Mouse (Mus musculus) limb, embryonic 15.5 days (tissue): ENCODE measurements around the gene Dnajc10. TPM values are rescaled to one million over a fixed set of nuclear protein-coding genes. Genes with fewer than 3 reads are reported as not detected.

Experiments used
- ATAC-seq: fragments of 200-750 bp; cut with Nextera tagmentation; 2 replicates; pipeline ENCODE4 v1.8.0; 2017; ENCODE audit warnings: low read depth, moderate TSS enrichment; ENCODE audit not compliant: insufficient number of reproducible peaks, low FRiP score, low TSS enrichment
- H3K27ac ChIP-seq: fragments of 300-500 bp; sonication (generic); 2 replicates; pipeline ENCODE4 v1.5.1; 2015; ENCODE audit warnings: moderate library complexity, mild to moderate bottlenecking, inconsistent platforms
- H3K27me3 ChIP-seq: fragments of 300-500 bp; sonication (generic); 2 replicates; pipeline ENCODE4 v1.6.1; 2015; ENCODE audit warnings: inconsistent platforms
- H3K36me3 ChIP-seq: fragments of 300-500 bp; sonication (generic); 2 replicates; pipeline ENCODE4 v1.6.1; 2015; ENCODE audit warnings: inconsistent platforms
- H3K4me1 ChIP-seq: fragments of 300-500 bp; sonication (generic); 2 replicates; pipeline ENCODE4 v1.6.1; 2015; ENCODE audit warnings: inconsistent platforms
- H3K4me2 ChIP-seq: fragments of 300-500 bp; sonication (generic); 2 replicates; pipeline ENCODE4 v1.6.1; 2015; ENCODE audit warnings: mild to moderate bottlenecking, inconsistent platforms
- H3K4me3 ChIP-seq: fragments of 300-500 bp; sonication (generic); 2 replicates; pipeline ENCODE4 v1.5.1; 2015; ENCODE audit warnings: mild to moderate bottlenecking, inconsistent platforms
- H3K9ac ChIP-seq: fragments of 300-500 bp; sonication (generic); 2 replicates; pipeline ENCODE4 v1.6.1; 2015; ENCODE audit warnings: inconsistent platforms
- H3K9me3 ChIP-seq: fragments of 300-500 bp; sonication (generic); 2 replicates; pipeline ENCODE4 v1.6.1; 2016; ENCODE audit warnings: inconsistent platforms
- WGBS: fragments of 180-500 bp; shearing (Covaris S2); methylation state at CpG from one replicate; pipeline ENCODE4 v1.1.7; 2015; 5-methylcytosine and 5-hydroxymethylcytosine counted together
- polyA plus RNA-seq: library from polyadenylated mRNA; unstranded; fragments of >200 nt; fragmentation: Nextera tagmentation; extraction: Ambion mirVana; gene quantifications from 2 replicates; pipeline ENCODE4 v1.2.1, GENCODE M21; 2015

Gene Dnajc10
- polyA plus RNA-seq, 1 experiment from 2014 or later = 66.1 TPM

GRCm38 (mm10) chr2:80356656-80357231, 41.5 kb downstream of the Dnajc10 start:
- Histone ChIP-seq H3K9ac (no peak overlapping the region), H3K9me3 (no peaks in the 10 kb centered on the region), H3K36me3 (peaks cover 18% of the 10 kb centered on the region), H3K4me2 (no peak overlapping the region), H3K4me1 (no peaks in the 10 kb centered on the region), H3K27me3 (no peaks in the 10 kb centered on the region), H3K27ac (no peak overlapping the region), H3K4me3 (no peak overlapping the region)
- no peak for ATAC-seq
- WGBS = 36% methylated on average over 8 of the region's 8 CpGs

GRCm38 (mm10) chr2:80371458-80371857, 56.2 kb downstream of the Dnajc10 start:
- Histone ChIP-seq H3K9ac (no peak overlapping the region), H3K4me1 (no peaks in the 10 kb centered on the region), H3K27me3 (no peaks in the 10 kb centered on the region), H3K4me3 (no peak overlapping the region), H3K4me2 (no peak overlapping the region), H3K36me3 (no peaks in the 10 kb centered on the region), H3K27ac (no peak overlapping the region), H3K9me3 (no peaks in the 10 kb centered on the region)
- 48% methylated on average over 8 of the region's 8 CpGs for WGBS
- ATAC-seq = no peak

GRCm38 (mm10) chr2:80374892-80375291, 59.6 kb downstream of the Dnajc10 start:
- no peak overlapping the region for H3K4me2 ChIP-seq
- H3K9me3 ChIP-seq = no peaks in the 10 kb centered on the region
- no peaks in the 10 kb centered on the region for H3K27me3 ChIP-seq
- ATAC-seq = no peak
- no peak overlapping the region for H3K4me3 ChIP-seq
- no peak overlapping the region for H3K27ac ChIP-seq
- no peaks in the 10 kb centered on the region for H3K4me1 ChIP-seq
- no peaks in the 10 kb centered on the region for H3K36me3 ChIP-seq
- H3K9ac ChIP-seq = no peak overlapping the region

- Histone ChIP-seq H3K4me2 (no peak overlapping the region), H3K27ac (no peak overlapping the region), H3K9me3 (no peaks in the 10 kb centered on the region), H3K9ac (no peak overlapping the region), H3K27me3 (no peaks in the 10 kb centered on the region), H3K4me1 (no peaks in the 10 kb centered on the region), H3K4me3 (no peak overlapping the region), H3K36me3 (no peaks in the 10 kb centered on the region)
- 87% methylated on average over 5 of the region's 5 CpGs for WGBS
- no peak for ATAC-seq
Measured at GRCm38 (mm10) chr2:80379848-80380247, 64.6 kb downstream of the Dnajc10 start.

- H3K36me3 ChIP-seq = no peaks in the 10 kb centered on the region
- no peak overlapping the region for H3K4me3 ChIP-seq
- H3K9me3 ChIP-seq = no peaks in the 10 kb centered on the region
- no peak overlapping the region for H3K4me2 ChIP-seq
- 32% methylated on average over 4 of the region's 4 CpGs for WGBS
- H3K9ac ChIP-seq = no peak overlapping the region
- H3K4me1 ChIP-seq = 0 out of 2 replicates have a peak, but pooled peaks cover 6% of the 10 kb centered on the region
- ATAC-seq = no peak
- H3K27me3 ChIP-seq = no peaks in the 10 kb centered on the region; the same call in 1 of the 2 replicates
- H3K27ac ChIP-seq = no peak overlapping the region
Measured at GRCm38 (mm10) chr2:80384447-80384846, 69.2 kb downstream of the Dnajc10 start.

- Histone ChIP-seq H3K4me3 (no peak overlapping the region), H3K27me3 (peaks cover 3% of the 10 kb centered on the region; the same call in 1 of the 2 replicates), H3K27ac (no peak overlapping the region), H3K4me1 (0 out of 2 replicates have a peak, but pooled peaks cover 6% of the 10 kb centered on the region), H3K36me3 (no peaks in the 10 kb centered on the region), H3K4me2 (no peak overlapping the region), H3K9ac (no peak overlapping the region), H3K9me3 (no peaks in the 10 kb centered on the region)
- 94% methylated on average over 2 of the region's 2 CpGs for WGBS
- ATAC-seq = no peak
Measured at GRCm38 (mm10) chr2:80386255-80386654, 71.0 kb downstream of the Dnajc10 start.

GRCm38 (mm10) chr2:80387668-80388067, 72.4 kb downstream of the Dnajc10 start:
- no peak overlapping the region for H3K4me2 ChIP-seq
- H3K27ac ChIP-seq = no peak overlapping the region
- H3K36me3 ChIP-seq = no peaks in the 10 kb centered on the region
- H3K4me3 ChIP-seq = no peak overlapping the region
- H3K4me1 ChIP-seq = 0 out of 2 replicates have a peak, but pooled peaks cover 6% of the 10 kb centered on the region
- WGBS = 56% methylated on average over 9 of the region's 9 CpGs
- peaks cover 3% of the 10 kb centered on the region; the same call in 1 of the 2 replicates for H3K27me3 ChIP-seq
- no peaks in the 10 kb centered on the region for H3K9me3 ChIP-seq
- no peak overlapping the region for H3K9ac ChIP-seq
- peak; percentile 48 for ATAC-seq

- Histone ChIP-seq H3K4me1 (0 out of 2 replicates have a peak, but pooled peaks cover 6% of the 10 kb centered on the region), H3K27me3 (peaks cover 3% of the 10 kb centered on the region; the same call in 1 of the 2 replicates), H3K27ac (no peak overlapping the region), H3K9me3 (no peaks in the 10 kb centered on the region), H3K4me3 (no peak overlapping the region), H3K9ac (no peak overlapping the region), H3K36me3 (no peaks in the 10 kb centered on the region), H3K4me2 (no peak overlapping the region)
- no peak for ATAC-seq
- 68% methylated on average over 3 of the region's 3 CpGs for WGBS
Measured at GRCm38 (mm10) chr2:80388341-80388740, 73.1 kb downstream of the Dnajc10 start.

GRCm38 (mm10) chr2:80396057-80396456, 80.8 kb downstream of the Dnajc10 start:
- WGBS = 20% methylated on average over 7 of the region's 7 CpGs
- no peak for ATAC-seq

GRCm38 (mm10) chr2:80396864-80397263, 81.6 kb downstream of the Dnajc10 start:
- Histone ChIP-seq H3K9me3 (no peaks in the 10 kb centered on the region), H3K4me1 (0 out of 2 replicates have a peak, but pooled peaks cover 2% of the 10 kb centered on the region), H3K27ac (no peak overlapping the region), H3K9ac (no peak overlapping the region), H3K4me3 (no peak overlapping the region), H3K36me3 (no peaks in the 10 kb centered on the region), H3K27me3 (peaks cover 20% of the 10 kb centered on the region), H3K4me2 (no peak overlapping the region)
- ATAC-seq = no peak
- WGBS = 16% methylated on average over 3 of the region's 3 CpGs

More at GRCm38 (mm10) chr2:80396057-80396456, 80.8 kb downstream of the Dnajc10 start:
- Histone ChIP-seq H3K9me3 (no peaks in the 10 kb centered on the region), H3K36me3 (no peaks in the 10 kb centered on the region), H3K4me3 (no peak overlapping the region), H3K27ac (no peak overlapping the region), H3K4me1 (0 out of 2 replicates have a peak, but pooled peaks cover 2% of the 10 kb centered on the region), H3K9ac (no peak overlapping the region), H3K27me3 (peaks cover 12% of the 10 kb centered on the region; the same call in 1 of the 2 replicates), H3K4me2 (no peak overlapping the region)

GRCm38 (mm10) chr2:80398595-80399099, 83.4 kb downstream of the Dnajc10 start:
- no peaks in the 10 kb centered on the region for H3K9me3 ChIP-seq
- no peaks in the 10 kb centered on the region for H3K36me3 ChIP-seq
- 23% methylated on average over 3 of the region's 3 CpGs for WGBS
- H3K27ac ChIP-seq = no peak overlapping the region
- 0 out of 2 replicates have a peak, but pooled peaks cover 2% of the 10 kb centered on the region for H3K4me1 ChIP-seq
- no peak overlapping the region for H3K4me2 ChIP-seq
- ATAC-seq = no peak
- H3K27me3 ChIP-seq = peaks cover 26% of the 10 kb centered on the region
- H3K9ac ChIP-seq = no peak overlapping the region
- no peak overlapping the region for H3K4me3 ChIP-seq
